Mouse (Mus musculus): ENCODE measurements around the gene Cacna1d. TPM values are rescaled to one million over a fixed set of nuclear protein-coding genes. Genes with fewer than 3 reads are reported as not detected.
A peak's percentile ranks its signal among the peaks of the same experiment; 100 is the strongest.

The Cacna1d gene
- total and polyA plus RNA-seq, 2 experiments from 2014 or later = 8.9 to 44.3 TPM

DNA sequence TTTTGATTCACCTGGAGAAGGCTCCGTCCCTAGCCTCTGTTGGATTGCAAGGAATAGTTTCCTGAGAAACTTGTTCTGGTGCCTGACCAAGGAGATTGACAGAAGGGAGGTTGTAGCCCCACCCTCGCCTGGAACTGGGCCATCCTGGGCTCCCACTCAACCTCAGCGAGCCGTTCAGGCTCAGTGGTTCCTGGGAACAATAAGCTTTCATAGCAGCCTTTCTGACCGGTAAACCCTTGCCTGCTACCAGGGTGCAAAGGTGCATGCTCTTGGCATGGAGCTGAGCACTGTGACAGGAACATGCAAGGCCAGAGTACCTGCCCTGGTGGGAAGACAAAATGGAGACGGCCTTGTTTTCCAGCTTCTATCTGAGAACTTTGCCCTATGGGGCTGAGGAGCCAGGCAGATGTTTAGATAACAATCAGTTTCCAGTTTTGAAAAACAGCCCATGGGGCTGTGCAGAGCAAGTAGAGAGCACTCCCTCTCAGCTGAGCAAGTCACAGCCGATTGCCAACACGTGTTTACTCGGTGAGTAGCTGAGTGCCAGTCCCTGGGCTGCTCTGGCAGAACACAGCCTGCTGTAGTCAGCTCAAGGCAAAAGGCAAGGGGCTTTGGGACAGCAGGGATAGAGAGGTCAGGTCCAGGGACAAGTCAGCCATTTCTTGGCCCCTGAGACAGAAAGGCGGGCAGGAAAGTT is 481.2 kb downstream of the Cacna1d start:
- TF ChIP-seq CTCF (IDR thresholded peaks at IDR 0.05) = no peak
- Histone ChIP-seq H3K27me3 (ENCODE audit: insufficient read depth, low read length) (peaks cover 5% of the 10 kb centered on the region; the same call in 1 of the 2 replicates), H3K27ac (ENCODE audit: low read depth, low read length) (no peak overlapping the region), H3K4me3 (ENCODE audit: low read depth, low read length) (no peak overlapping the region), H3K4me1 (ENCODE audit: insufficient read depth, low read length) (peaks cover 8% of the 10 kb centered on the region; the same call in 1 of the 2 replicates), H3K36me3 (ENCODE audit: insufficient read depth, low read length) (no peaks in the 10 kb centered on the region), H3K9me3 (ENCODE audit: low read length) (no peaks in the 10 kb centered on the region), H3K4me2 (ENCODE audit: low read depth, low read length, poor library complexity, severe bottlenecking) (no peak overlapping the region), H3K9ac (replicated peaks; ENCODE audit: low read length, poor library complexity, severe bottlenecking) (no peak overlapping the region)
- no peak for ATAC-seq (ENCODE audit: low FRiP score)
- DNase-seq (ENCODE audit: low spot score) = peak; percentile 42
- WGBS = 69% methylated on average over 10 of the region's 10 CpGs

DNA sequence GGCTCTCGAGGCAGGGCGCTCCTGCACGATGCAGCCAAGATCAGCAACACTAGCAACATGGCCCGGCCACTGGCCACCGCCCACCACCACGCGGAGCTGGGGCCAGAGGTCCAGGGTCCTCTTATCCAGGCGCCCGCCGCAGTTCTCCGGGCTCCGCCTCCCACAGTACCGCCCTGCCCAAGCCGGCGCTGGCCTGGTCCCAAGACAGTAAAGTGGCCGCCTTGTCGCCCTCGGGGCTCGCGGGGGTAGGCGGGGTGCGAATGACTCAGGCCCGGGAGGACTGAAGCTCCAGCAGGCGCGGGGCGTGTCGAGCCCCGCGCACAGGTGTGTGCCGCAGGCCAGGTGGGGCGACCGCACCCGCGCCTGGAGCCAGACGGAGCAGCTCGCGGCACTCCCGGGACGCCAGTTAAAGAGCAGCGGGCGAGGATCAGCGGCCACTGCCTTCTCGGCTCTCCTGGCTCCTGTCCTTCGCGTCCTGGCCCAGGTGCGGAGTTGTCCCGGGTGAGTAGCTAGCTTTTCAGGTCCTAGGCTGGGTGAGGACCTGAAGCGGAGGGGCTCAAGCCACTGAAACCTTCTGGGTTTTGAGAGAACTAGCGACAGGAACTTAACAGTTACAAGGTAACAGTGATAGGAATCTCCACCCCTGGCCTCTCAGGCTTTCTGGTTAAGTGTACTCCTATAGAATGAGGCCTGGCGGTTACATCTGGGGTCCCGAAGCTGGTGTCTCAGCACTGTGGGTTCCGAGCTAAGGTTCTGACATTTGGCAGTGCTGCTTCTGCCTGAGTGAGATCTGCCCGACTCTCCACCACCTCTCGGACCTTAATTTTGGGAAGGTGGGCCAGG is 482.3 kb downstream of the Cacna1d start, which contains the start of the genes Il17rb and Chdh:
Il17rb (minus strand) TSS at position 164 of the 843 bp plus-strand sequence.
Chdh (plus strand) TSS at position 291 of the 843 bp plus-strand sequence.
- TF ChIP-seq CTCF (IDR thresholded peaks at IDR 0.05) = no peak
- Histone ChIP-seq H3K36me3 (ENCODE audit: insufficient read depth, low read length) (no peaks in the 10 kb centered on the region), H3K27me3 (ENCODE audit: insufficient read depth, low read length) (peaks cover 5% of the 10 kb centered on the region; the same call in 1 of the 2 replicates), H3K9me3 (ENCODE audit: low read length) (no peaks in the 10 kb centered on the region), H3K9ac (replicated peaks; ENCODE audit: low read length, poor library complexity, severe bottlenecking) (peak within 1 kb of the TSS; percentile 46), H3K27ac (ENCODE audit: low read depth, low read length) (no peak within 1 kb of the TSS), H3K4me2 (ENCODE audit: low read depth, low read length, poor library complexity, severe bottlenecking) (peak within 1 kb of the TSS; percentile 66), H3K4me1 (ENCODE audit: insufficient read depth, low read length) (peaks cover 8% of the 10 kb centered on the region; the same call in 1 of the 2 replicates), H3K4me3 (ENCODE audit: low read depth, low read length) (peak within 1 kb of the TSS; percentile 32)
- ATAC-seq (ENCODE audit: low FRiP score) = peak; percentile 55
- peak; percentile 32 for DNase-seq (ENCODE audit: low spot score)
- WGBS = 11% methylated on average over 50 of the region's 54 CpGs

DNA sequence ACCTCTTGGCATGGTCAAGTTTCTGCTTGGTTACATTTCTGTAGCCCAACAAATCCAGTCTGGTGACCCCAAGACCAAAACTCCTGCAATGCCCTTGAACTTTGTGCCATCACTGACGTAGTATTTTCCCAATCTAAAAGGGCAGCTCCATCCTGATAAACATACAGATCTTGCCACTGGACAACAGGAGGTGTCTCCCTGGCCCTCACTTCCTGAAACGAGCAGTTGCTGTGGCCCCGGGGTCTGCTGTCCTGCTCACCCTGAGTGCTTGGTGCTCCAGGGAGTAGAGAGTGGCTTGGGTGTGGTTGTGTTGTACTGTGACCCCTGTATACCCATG is 491.8 kb downstream of the Cacna1d start:
- Histone ChIP-seq H3K27me3 (ENCODE audit: insufficient read depth, low read length) (no peaks in the 10 kb centered on the region), H3K4me1 (ENCODE audit: insufficient read depth, low read length) (no peaks in the 10 kb centered on the region), H3K9ac (replicated peaks; ENCODE audit: low read length, poor library complexity, severe bottlenecking) (no peak overlapping the region), H3K9me3 (ENCODE audit: low read length) (no peaks in the 10 kb centered on the region), H3K36me3 (ENCODE audit: insufficient read depth, low read length) (peaks cover 25% of the 10 kb centered on the region), H3K27ac (ENCODE audit: low read depth, low read length) (no peak overlapping the region), H3K4me3 (ENCODE audit: low read depth, low read length) (no peak overlapping the region), H3K4me2 (ENCODE audit: low read depth, low read length, poor library complexity, severe bottlenecking) (no peak overlapping the region)
- no peak for TF ChIP-seq CTCF (IDR thresholded peaks at IDR 0.05)
- ATAC-seq (ENCODE audit: low FRiP score) (no peak), DNase-seq (ENCODE audit: low spot score) (no peak)
- WGBS = 87% methylated on average over 3 of the region's 3 CpGs

DNA sequence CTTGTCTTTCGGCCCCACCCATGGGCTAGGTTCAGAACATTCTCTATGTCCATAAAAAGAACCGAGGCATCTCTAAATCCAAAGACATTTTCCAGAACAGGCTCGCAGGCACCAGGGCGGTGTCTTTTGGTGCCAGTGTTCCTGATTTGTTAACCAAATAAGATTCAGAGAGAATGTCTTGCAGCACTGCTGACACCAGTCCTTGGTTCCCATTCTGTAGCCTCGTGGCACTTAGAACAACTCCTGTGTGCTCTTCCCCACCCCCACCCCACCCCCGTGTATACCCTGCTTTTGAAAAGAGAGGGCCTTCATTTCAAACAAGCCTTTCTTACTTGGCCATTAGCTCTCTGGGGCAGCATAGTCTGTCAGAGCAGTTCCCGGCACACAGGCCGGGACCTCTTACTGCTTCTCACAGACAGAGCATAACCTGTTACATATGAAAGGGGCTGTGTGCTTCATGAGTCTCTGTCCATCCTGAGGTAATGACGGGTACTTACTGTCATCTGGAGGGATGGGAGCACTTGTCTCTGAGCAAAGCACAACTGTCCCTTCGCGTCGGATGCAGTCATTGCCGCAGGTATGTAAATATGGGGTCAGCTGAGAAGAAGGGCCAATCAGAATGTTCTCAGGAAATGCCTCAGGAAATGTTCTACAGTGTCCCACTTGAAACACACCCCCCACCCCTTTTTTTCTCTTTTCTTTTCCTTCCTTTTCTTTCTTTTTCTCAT is 492.3 kb downstream of the Cacna1d start:
- no peak for TF ChIP-seq CTCF (IDR thresholded peaks at IDR 0.05)
- Histone ChIP-seq H3K4me2 (ENCODE audit: low read depth, low read length, poor library complexity, severe bottlenecking) (no peak overlapping the region), H3K27me3 (ENCODE audit: insufficient read depth, low read length) (no peaks in the 10 kb centered on the region), H3K4me1 (ENCODE audit: insufficient read depth, low read length) (no peaks in the 10 kb centered on the region), H3K4me3 (ENCODE audit: low read depth, low read length) (no peak overlapping the region), H3K27ac (ENCODE audit: low read depth, low read length) (no peak overlapping the region), H3K36me3 (ENCODE audit: insufficient read depth, low read length) (peaks cover 30% of the 10 kb centered on the region), H3K9ac (replicated peaks; ENCODE audit: low read length, poor library complexity, severe bottlenecking) (no peak overlapping the region), H3K9me3 (ENCODE audit: low read length) (no peaks in the 10 kb centered on the region)
- no peak for DNase-seq (ENCODE audit: low spot score)
- 78% methylated on average over 13 of the region's 13 CpGs for WGBS
- ATAC-seq (ENCODE audit: low FRiP score) = no peak

DNA sequence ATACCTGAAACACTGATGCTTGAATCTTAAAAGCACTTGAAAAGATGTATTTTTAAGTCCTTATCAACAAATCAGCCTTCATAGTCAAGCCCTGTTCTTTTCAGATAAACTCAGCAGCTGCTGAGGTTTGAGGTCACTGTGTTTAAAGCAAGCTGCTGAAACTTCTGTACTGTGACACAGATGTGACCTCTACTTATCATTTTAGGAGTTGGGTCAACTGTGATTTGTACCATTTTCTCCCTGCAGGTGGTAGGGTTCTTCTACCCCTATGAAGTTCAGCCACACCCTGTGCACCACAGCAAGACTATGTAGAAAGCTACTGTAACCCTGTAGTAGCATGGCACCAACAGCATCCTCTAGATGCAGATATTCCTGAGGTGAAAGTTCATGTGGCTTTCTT is 493.9 kb downstream of the Cacna1d start:
- no peak for ATAC-seq (ENCODE audit: low FRiP score)
- DNase-seq (ENCODE audit: low spot score) = no peak
- Histone ChIP-seq H3K36me3 (ENCODE audit: insufficient read depth, low read length) (peaks cover 44% of the 10 kb centered on the region), H3K4me2 (ENCODE audit: low read depth, low read length, poor library complexity, severe bottlenecking) (no peak overlapping the region), H3K4me1 (ENCODE audit: insufficient read depth, low read length) (no peaks in the 10 kb centered on the region), H3K27ac (ENCODE audit: low read depth, low read length) (no peak overlapping the region), H3K27me3 (ENCODE audit: insufficient read depth, low read length) (no peaks in the 10 kb centered on the region), H3K9ac (replicated peaks; ENCODE audit: low read length, poor library complexity, severe bottlenecking) (no peak overlapping the region), H3K4me3 (ENCODE audit: low read depth, low read length) (no peak overlapping the region), H3K9me3 (ENCODE audit: low read length) (no peaks in the 10 kb centered on the region)
- TF ChIP-seq CTCF (IDR thresholded peaks at IDR 0.05) = no peak

Measured in midbrain, postnatal 0 days (tissue).